Mouse (Mus musculus) macrophage (primary cell): ENCODE results near the gene Chrna5. TPM values are rescaled to one million over a fixed set of nuclear protein-coding genes. Genes with fewer than 3 reads are reported as not detected.

Experiments used
- H3K27ac ChIP-seq: fragments of 350-480 bp; formaldehyde crosslinking; 2 replicates; pipeline ENCODE4 v1.9.0; 2021
- H3K36me3 ChIP-seq: fragments of 350-480 bp; formaldehyde crosslinking; 2 replicates; pipeline ENCODE4 v1.9.0; 2021; ENCODE audit errors: inconsistent target
- H3K4me3 ChIP-seq: fragments of 350-480 bp; formaldehyde crosslinking; 2 replicates; pipeline ENCODE4 v1.9.0; 2021; ENCODE audit errors: inconsistent target
- H3K79me2 ChIP-seq: fragments of 350-480 bp; formaldehyde crosslinking; 2 replicates; pipeline ENCODE4 v1.9.0; 2021; ENCODE audit errors: inconsistent target
- WGBS: methylation state at CpG from one replicate; pipeline ENCODE4 v1.1.7; 2026; ENCODE audit warnings: inconsistent platforms; ENCODE audit not compliant: missing documents; 5-methylcytosine and 5-hydroxymethylcytosine counted together
- polyA plus RNA-seq: library from polyadenylated mRNA; stranded (reverse); fragments of 250-400 nt; gene quantifications from 3 replicates; pipeline ENCODE4 v1.2.4, GENCODE M21; 2018; ENCODE audit warnings: inconsistent platforms
- total RNA-seq, 78 experiments: library from RNA; depleted of rRNA; stranded (reverse); fragments of 250-400 nt; gene quantifications; 1 replicate in 9 of 78; 2 replicates in 24 of 78; 3 replicates in 43 of 78; 4 replicates in 2 of 78; pipeline ENCODE4 v1.2.4; 2018; ENCODE audit warnings: inconsistent platforms in 56 of 78

Chrna5 gene
- total RNA-seq (2018; cell fraction: chromatin; rRNA removed), result not detected
- total RNA-seq (2018; cell fraction: cytosol; rRNA removed), result under 1 TPM in 3 of 26 experiments, not detected in 23; 0.07 to 0.10 (median 0.08) TPM
- total RNA-seq (2018; cell fraction: nucleus; rRNA removed), result not detected
- polyA plus RNA-seq, result not detected in 3 replicates

GRCm38 (mm10) chr9:54980674-54981073 is at the start of gene Chrna5:
TSS of gene Chrna5 (plus strand) at chr9:54980880.
- Histone ChIP-seq H3K79me2 (no peaks in the 10 kb centered on the region), H3K27ac (no peak within 1 kb of the TSS), H3K4me3 (no peak within 1 kb of the TSS), H3K36me3 (no peaks in the 10 kb centered on the region)
- WGBS, result 74% methylated on average over 8 of the region's 8 CpGs

GRCm38 (mm10) chr9:54931765-54932164 is 48.9 kb upstream of the Chrna5 start:
- WGBS, result 25% methylated on average over 1 of the region's 1 CpGs
- no peaks in the 10 kb centered on the region for H3K79me2 ChIP-seq
- H3K27ac ChIP-seq, result no peak overlapping the region
- H3K36me3 ChIP-seq, result no peaks in the 10 kb centered on the region
- no peak overlapping the region for H3K4me3 ChIP-seq

- Histone ChIP-seq H3K36me3 (no peaks in the 10 kb centered on the region), H3K27ac (no peak overlapping the region)
- WGBS, result 96% methylated on average over 2 of the region's 2 CpGs
These were observed 48.3 kb upstream of the Chrna5 start for GRCm38 (mm10) chr9:54932379-54932778.

GRCm38 (mm10) chr9:54942071-54942470 is 38.6 kb upstream of the Chrna5 start:
- Histone ChIP-seq H3K4me3 (no peak overlapping the region), H3K27ac (no peak overlapping the region), H3K36me3 (no peaks in the 10 kb centered on the region), H3K79me2 (no peaks in the 10 kb centered on the region)
- WGBS, result 93% methylated on average over 4 of the region's 4 CpGs

More at GRCm38 (mm10) chr9:54932379-54932778, 48.3 kb upstream of the Chrna5 start:
- H3K79me2 ChIP-seq, result no peaks in the 10 kb centered on the region
- H3K4me3 ChIP-seq, result no peak overlapping the region

- Histone ChIP-seq H3K4me3 (no peak overlapping the region), H3K36me3 (no peaks in the 10 kb centered on the region), H3K27ac (no peak overlapping the region), H3K79me2 (no peaks in the 10 kb centered on the region)
- WGBS, result 82% methylated on average over 2 of the region's 2 CpGs
These were observed 36.2 kb upstream of the Chrna5 start for GRCm38 (mm10) chr9:54944467-54944866.

- Histone ChIP-seq H3K36me3 (no peaks in the 10 kb centered on the region), H3K4me3 (no peak overlapping the region), H3K27ac (no peak overlapping the region), H3K79me2 (peaks cover 3% of the 10 kb centered on the region)
- 89% methylated on average over 16 of the region's 16 CpGs for WGBS
These were observed 34.4 kb upstream of the Chrna5 start for GRCm38 (mm10) chr9:54946256-54946655.

- Histone ChIP-seq H3K79me2 (peaks cover 26% of the 10 kb centered on the region), H3K4me3 (no peak overlapping the region), H3K36me3 (peaks cover 18% of the 10 kb centered on the region; the same call in 1 of the 2 replicates), H3K27ac (no peak overlapping the region)
These were observed 31.2 kb upstream of the Chrna5 start for GRCm38 (mm10) chr9:54949465-54949864.

GRCm38 (mm10) chr9:54950162-54950561 is 30.5 kb upstream of the Chrna5 start:
- H3K27ac ChIP-seq, result peak overlapping the region; percentile 65
- peaks cover 26% of the 10 kb centered on the region for H3K79me2 ChIP-seq
- H3K36me3 ChIP-seq, result peaks cover 20% of the 10 kb centered on the region; the same call in 1 of the 2 replicates
- 33% methylated on average over 6 of the region's 8 CpGs for WGBS
- H3K4me3 ChIP-seq, result peak overlapping the region; percentile 77

- WGBS, result 2% methylated on average over 49 of the region's 65 CpGs
- Histone ChIP-seq H3K79me2 (peaks cover 26% of the 10 kb centered on the region), H3K4me3 (peak within 1 kb of the TSS; percentile 77), H3K36me3 (peaks cover 26% of the 10 kb centered on the region), H3K27ac (peak within 1 kb of the TSS; percentile 65)
These were observed 29.9 kb upstream of the Chrna5 start, which contains the start of the genes Psma4 and AY074887 for GRCm38 (mm10) chr9:54950575-54951321. TSS of gene Psma4 (plus strand) at chr9:54950790. TSS of gene AY074887 (minus strand) at chr9:54950998.

- WGBS, result 22% methylated on average over 4 of the region's 4 CpGs
- no peak overlapping the region for H3K27ac ChIP-seq
- H3K79me2 ChIP-seq, result no peaks in the 10 kb centered on the region
- no peak overlapping the region for H3K4me3 ChIP-seq
- peaks cover 33% of the 10 kb centered on the region for H3K36me3 ChIP-seq
These were observed 19.6 kb upstream of the Chrna5 start for GRCm38 (mm10) chr9:54961059-54961458.

GRCm38 (mm10) chr9:54963669-54964068 is 17.0 kb upstream of the Chrna5 start:
- Histone ChIP-seq H3K4me3 (no peak overlapping the region), H3K27ac (no peak overlapping the region), H3K36me3 (peaks cover 9% of the 10 kb centered on the region; the same call in 1 of the 2 replicates), H3K79me2 (no peaks in the 10 kb centered on the region)

GRCm38 (mm10) chr9:54969972-54970637 is 10.6 kb upstream of the Chrna5 start:
- Histone ChIP-seq H3K27ac (no peak overlapping the region), H3K79me2 (no peaks in the 10 kb centered on the region), H3K36me3 (no peaks in the 10 kb centered on the region), H3K4me3 (no peak overlapping the region)
- WGBS, result 41% methylated on average over 8 of the region's 8 CpGs

- Histone ChIP-seq H3K4me3 (no peak overlapping the region), H3K36me3 (no peaks in the 10 kb centered on the region), H3K27ac (no peak overlapping the region), H3K79me2 (no peaks in the 10 kb centered on the region)
- 2% methylated on average over 73 of the region's 85 CpGs for WGBS
These were observed 861 bp downstream of the Chrna5 start for GRCm38 (mm10) chr9:54981291-54982191.

GRCm38 (mm10) chr9:54982401-54982800 is 1.7 kb downstream of the Chrna5 start:
- Histone ChIP-seq H3K36me3 (no peaks in the 10 kb centered on the region), H3K79me2 (no peaks in the 10 kb centered on the region), H3K27ac (no peak overlapping the region), H3K4me3 (no peak overlapping the region)
- 36% methylated on average over 7 of the region's 7 CpGs for WGBS
